Mouse (Mus musculus) frontal cortex, adult 2 months (tissue): ENCODE measurements around the gene Ubr4. TPM values are rescaled to one million over a fixed set of nuclear protein-coding genes. Genes with fewer than 3 reads are reported as not detected.

ENCODE experiments used
- DNase-seq, 2 experiments: peaks; one replicate each; pipeline ENCODE4 v3.0.0; 2022; ENCODE audit warnings: low spot score in 1 of 2; ENCODE audit errors: extremely low spot score in 1 of 2
- polyA plus RNA-seq: library from polyadenylated mRNA; depleted of rRNA; stranded (reverse); fragments of >200 nt; gene quantifications from 2 replicates; pipeline ENCODE4 v1.2.3, GENCODE M21; 2012

The Ubr4 gene
- polyA plus RNA-seq, 1 experiment = 186 TPM

DNA sequence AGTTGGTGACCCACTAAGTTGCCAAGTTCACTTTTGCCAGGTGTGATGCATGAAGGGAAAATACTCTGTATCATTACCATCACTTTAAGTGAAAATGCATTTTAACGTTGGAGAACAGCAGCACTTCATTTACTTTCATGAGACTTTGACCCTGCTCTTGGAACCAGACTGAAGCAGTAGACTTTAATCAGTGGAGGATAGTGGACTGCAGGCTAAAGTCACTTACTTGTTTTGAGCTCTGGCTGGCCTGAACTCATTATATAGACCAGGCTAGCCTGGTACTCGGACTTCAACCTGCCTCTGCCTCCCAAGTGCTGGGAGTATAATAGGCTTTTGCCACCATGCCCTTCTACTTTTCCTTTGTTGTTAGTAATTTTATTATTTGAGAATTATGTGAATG, 70.9 kb downstream of the Ubr4 start:
- no peak for DNase-seq

DNA sequence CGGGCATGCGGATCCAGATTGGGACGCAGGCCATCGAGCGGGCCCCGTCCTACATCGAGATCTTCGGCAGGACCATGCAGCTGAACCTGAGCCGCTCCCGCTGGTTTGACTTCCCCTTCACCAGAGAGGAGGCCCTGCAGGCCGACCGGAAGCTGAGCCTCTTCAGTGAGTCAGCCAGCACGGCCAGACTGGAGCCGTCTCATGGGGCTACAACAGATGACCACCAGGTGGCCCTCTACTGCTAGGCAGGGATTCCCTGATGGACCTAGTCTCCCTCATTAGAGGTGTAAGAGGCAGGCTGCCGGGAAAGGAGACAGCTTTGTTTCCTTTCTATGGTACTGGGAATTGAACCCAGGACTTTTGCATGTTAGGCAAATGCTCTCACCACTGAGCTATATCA, 77.8 kb downstream of the Ubr4 start:
- DNase-seq = peak; percentile 50 to 80

DNA sequence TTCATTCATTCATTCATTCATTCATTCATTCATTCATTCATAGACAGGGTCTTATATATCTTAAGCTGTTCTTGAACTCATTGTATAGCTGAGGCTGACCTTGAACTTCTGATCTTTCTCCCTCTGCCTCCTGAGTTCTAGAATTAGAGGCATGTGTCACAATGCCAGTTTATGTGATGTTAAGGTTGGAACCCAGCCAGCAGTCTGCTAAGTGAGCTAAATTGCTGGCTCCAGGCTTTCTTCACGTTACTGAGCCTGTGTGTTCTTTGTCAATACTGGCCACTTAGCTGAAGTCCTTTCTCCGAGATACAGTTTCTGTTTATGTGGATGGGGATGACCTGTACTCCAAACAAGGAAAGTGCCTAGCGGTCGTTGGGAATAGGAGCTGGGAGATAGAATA, 78.5 kb downstream of the Ubr4 start:
- no peak for DNase-seq

DNA sequence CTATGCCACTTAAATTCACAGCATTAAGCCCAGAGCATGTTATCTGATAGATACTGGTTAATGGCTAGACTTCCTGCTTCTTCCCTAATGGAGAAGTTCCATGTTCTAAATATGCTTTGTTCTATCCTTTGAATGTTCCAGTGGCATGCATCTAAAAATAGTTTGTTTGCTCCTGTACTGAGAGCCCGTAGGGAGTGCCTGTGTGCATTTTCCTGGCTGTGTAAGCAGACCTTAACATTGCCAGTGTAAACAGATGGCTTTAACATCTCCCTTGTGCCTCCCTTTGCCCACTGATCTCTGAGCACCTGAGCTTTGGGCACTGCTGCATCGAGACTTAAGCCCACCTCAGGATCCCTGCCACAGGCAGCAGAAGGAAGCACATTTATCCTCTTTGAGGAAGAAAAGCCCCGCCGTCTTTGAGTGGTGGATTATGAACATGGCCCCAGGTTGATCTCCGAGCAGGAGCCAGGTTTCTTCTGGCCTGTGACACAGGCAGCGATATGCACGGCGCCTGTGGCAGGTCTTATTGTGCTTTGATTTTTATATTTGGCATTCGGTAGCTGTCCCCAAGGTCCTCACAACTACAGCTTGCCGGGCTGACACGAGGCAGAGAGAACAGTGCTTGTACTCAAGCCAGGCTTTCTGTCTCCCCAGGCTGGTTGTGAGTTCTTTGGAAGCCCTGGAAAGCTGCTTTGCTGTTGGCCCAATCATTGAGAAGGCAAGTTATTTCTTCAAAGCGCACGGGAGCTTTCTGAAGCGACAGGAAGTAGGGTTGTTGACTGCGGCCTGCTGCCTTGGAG, 80.8 kb downstream of the Ubr4 start:
- DNase-seq = peak in 1 of 2 experiments; percentile 16

DNA sequence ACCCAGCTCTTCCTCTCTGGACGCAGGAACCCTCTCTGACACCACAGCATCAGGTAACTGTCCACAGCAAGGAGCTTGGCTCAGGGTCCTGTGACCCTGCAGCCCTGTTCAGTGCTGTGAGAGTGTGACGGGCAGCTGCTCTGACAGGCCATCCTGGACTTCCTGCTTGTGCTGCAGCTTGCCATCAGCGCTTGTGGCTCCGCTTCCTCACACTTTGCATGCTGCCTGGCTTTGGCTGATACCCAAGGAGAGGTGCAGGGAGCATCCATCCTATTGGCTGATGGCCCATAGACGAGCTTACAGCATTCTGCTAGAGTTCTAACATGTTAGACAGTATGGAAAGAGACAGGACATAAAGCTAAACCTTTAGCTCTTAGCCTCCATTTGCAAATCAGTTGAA, 88.8 kb downstream of the Ubr4 start:
- no peak for DNase-seq

DNA sequence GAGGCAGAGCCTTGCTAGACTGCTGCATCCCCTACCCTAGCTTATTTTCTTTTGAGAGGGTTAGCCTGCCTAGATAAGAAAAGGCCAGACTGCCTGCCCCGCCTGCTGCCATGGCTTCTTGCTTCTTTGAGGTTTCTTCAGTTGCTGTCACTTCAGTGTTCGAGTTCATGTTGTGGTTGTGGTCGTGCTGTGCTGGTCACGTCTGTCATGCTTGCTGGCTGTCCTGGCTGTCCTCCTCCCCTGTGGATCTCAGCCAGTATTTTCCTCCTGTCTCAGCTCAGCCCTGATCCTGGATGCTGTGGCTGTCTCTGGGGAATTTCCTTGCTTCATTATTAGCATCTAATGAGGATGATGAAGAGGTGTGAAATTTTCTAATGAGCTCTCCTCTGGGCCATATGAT, 89.4 kb downstream of the Ubr4 start:
- no peak for DNase-seq

DNA sequence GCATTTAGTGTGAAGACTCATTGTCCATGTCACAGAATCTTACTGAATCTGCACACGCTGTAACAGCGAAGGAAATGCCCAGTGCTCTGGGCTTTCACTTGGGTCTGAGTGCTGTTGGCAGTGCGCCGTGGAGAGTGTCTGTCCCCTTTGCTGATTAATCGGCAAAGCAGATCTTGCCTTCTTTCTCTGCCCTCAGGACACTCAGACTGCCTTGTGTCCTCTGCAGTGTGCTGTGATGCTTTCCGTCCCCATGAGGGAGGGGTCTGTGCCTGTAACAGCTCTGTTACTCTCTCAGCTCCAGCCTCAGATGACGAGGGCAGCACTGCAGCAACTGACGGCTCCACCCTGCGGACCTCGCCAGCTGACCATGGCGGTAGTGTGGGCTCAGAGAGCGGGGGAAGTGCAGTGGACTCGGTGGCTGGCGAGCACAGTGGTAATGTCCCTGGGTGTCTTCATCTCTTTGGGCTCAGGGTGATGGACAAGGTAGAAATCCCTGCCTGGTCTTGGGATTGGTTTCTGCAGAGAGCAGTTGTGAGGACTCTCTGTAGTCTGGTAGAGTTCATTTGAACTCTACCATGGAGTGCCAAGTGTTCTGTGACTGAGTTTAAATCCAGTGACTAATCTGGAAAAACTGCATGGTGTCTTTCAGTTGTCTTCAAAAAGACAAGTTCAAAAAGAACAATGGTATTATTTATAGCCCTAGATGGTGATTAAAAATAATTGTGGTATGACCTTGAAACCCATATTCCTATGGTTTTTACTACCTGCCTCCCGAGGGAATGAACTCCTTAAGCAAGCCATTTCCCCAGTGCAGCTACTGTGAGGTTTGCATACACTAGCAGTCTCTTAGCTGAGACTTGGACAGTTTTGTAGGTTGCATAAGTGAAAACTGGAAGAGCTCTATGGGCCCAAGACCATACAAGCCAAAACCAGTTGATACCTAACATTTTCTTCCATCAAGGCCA, 90.3 kb downstream of the Ubr4 start:
- no peak for DNase-seq

DNA sequence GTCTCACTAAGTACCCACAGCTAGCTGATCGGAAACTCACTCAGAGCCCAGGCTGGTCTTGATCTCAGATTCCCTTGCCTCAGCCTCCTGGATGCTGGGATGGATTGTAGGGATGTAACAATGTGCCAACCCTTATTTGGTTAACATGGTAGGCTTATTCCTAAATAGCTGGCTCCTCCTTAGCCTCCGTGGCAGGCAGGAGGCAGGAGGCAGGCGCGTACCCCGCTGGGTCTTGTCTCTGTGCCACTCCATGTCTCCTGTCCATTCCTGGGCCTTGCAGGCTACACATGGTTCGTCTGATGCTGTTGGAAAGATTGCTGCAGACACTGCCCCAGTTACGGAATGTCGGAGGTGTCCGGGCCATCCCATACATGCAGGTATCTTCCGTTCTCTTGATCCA, 91.9 kb downstream of the Ubr4 start:
- no peak for DNase-seq

DNA sequence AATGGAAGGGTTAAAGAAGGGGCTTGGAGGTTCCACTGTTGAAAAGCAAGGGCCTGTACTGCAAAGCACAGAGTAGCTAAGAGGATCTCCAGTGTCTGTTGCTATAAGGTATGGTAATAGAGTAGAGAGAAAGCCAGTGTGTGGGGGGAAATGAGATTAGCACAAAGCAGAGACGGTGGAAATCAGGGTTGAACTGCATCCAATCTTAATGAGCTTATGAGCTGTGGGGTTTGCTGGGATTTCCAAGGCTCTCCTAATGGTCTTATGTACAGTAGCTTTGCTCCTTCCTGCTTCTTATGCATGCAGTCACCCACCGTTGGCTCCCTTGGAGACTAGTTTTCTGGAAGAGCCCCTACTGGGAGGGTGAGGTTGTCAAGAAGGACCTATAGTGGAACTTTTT, 93.8 kb downstream of the Ubr4 start:
- no peak for DNase-seq

DNA sequence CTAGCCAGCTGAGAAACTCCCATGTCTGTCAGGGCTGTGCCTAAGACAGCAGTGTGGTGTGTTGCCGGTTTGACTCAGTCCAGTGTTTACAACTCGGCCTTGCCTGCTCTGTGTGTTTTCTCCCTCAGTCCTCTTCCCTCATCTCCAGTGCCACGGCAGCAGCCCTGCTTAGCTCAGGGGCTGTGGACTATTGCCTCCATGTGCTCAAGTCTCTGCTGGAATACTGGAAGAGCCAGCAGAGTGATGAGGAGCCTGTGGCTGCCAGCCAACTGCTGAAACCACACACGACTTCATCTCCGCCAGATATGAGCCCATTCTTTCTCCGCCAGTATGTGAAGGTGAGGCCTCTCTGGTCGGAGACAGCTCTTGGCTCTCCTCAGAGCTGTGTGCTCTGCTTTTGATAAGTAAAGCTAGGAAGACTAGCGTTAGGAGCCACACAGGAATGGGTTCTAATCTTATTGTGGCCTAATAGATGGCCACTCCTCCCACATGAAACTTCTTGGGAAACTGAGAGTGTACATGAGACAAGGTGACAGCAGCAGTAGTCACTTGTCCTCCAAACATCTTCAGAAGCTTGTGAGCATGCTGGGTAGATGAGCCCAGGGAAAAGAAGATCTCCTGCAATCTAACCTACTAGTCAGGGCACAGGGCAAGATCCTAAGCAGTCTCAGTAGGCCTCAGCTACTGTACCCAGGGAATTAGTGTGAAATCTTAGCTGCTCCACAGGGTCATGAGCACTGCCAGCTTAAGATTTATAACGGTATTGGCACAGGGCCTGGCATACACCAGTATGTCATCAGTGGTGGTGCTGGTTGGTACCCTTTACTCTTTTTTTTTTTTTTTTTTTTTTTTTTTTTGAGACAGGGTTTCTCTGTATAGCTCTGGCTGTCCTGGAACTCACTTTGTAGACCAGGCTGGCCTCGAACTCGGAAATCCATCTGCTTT, 94.6 kb downstream of the Ubr4 start:
- DNase-seq = no peak

DNA sequence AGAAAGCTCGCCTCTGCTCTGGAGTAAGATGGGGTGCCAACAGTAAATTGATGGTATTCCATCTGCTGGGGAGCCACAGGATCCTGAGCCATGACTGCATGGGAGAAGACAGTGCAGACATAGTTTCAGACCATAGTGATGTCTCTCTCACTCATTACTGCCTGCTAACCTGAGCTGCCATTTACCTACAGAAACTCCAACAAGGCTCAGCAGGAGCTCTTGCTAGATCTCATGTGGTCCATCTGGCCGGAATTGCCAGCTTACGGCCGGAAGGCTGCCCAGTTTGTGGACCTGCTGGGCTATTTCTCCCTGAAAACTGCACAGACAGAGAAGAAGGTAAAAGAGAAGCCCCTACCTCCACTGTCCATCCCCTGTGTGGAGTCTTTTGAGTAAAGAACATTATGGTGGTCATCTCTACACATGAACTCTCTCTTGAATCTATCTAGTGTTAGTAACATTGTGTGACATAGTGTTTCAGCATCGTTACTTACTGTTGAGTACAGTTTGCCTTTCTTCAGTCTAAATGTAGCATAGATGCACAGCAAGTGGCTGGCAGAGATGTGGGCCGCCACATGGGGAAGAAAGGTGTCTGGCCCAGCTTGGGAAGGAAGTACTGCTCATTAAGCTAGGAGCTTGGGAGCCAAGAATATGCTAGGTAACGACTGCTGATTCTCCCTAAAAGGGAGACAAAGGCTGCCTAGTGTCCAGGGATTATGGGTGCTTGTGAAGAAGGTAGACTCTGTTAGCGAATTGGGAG, 100.7 kb downstream of the Ubr4 start:
- no peak for DNase-seq

DNA sequence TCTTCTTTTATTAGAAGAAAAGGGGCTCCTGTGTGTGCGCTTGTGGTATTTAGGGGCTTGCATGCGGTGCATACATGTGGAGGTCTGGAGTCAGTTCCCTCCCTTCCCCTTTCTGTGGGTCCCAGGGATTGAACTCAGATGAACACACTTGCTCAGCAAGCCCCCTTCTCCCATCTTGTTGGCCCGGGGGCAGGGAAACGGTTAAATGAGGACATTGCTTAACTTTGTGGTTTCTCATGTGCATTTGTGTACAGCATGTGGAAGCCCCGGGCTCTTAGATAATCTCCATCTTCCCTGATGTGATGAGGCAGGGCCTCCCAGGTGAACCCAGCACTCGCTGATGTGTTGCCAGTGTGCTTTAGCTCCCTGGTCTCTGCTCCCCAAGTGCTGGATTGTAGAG, 101.9 kb downstream of the Ubr4 start:
- no peak for DNase-seq

DNA sequence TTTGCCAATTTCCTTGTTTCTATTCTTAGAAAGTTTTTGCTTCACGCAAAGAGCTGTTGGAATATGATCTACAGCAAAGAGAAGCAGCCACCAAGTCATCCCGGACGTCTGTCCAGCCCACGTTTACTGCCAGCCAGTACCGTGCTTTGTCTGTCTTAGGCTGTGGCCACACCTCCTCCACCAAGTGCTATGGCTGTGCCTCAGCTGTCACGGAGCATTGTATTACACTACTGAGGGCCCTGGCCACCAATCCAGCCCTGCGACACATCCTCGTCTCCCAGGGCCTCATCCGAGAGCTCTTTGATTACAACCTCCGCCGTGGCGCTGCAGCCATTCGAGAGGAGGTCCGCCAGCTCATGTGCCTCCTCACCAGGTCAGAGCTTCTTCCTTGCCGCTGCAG, 107.6 kb downstream of the Ubr4 start:
- DNase-seq = no peak

DNA sequence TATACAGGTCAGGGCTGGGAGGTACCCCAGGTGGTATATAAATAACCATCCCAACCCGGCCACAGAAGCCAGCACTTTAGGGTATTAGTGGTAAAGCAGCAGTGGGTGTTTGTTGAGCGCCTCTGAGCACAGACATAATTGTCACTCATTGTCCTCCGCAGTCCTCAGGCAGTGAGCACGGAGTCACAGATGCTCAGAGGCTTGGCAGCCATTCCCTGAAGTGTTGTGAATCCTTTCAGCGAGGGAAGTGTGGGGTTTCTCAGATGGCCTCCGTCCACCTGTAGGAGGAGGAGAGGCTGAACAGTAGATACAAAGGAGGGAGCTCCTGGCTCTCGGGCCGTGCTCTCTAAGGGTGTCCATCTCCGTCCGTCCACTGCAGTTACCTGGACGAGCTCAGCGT, 111.8 kb downstream of the Ubr4 start:
- peak in 1 of 2 experiments; percentile 34 for DNase-seq

DNA sequence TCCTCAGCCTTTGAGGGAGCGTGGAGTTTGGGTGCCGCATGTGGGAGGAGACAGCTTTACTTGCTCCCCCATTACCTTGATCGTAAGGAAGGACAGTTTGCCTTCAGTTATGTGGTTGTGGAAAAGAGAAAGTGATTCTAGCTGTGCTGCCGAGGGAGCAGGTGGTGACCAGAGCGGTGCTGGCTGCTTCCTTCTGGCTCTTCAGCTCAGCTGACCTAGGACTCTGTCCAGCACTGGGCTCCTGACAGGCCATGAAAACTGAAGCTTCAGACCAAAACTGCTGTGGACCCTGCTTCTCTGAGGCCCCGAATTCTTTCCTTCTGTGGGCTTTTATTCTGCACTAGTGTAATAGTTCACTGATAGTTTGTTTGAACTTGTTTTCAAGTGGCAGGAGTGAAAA, 114.1 kb downstream of the Ubr4 start:
- no peak for DNase-seq

DNA sequence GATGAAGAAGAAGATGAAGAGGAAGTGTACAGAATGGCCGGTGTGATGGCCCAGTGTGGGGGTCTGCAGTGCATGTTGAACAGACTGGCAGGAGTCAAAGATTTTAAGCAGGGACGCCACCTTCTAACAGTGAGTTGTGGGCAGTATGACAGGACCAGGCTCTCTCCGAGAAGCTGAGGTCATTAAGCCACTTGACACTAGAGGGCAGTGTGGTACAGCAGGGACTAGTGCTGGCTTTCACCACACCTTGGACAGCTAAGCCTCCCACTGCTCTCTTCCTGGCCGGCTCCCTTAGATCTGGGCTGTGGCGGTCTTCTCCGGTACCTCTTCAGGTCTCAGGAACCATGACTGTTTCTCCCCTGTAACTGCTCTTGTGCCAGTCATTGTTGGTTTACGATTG, 117.8 kb downstream of the Ubr4 start:
- peak in 1 of 2 experiments; percentile 94 for DNase-seq

DNA sequence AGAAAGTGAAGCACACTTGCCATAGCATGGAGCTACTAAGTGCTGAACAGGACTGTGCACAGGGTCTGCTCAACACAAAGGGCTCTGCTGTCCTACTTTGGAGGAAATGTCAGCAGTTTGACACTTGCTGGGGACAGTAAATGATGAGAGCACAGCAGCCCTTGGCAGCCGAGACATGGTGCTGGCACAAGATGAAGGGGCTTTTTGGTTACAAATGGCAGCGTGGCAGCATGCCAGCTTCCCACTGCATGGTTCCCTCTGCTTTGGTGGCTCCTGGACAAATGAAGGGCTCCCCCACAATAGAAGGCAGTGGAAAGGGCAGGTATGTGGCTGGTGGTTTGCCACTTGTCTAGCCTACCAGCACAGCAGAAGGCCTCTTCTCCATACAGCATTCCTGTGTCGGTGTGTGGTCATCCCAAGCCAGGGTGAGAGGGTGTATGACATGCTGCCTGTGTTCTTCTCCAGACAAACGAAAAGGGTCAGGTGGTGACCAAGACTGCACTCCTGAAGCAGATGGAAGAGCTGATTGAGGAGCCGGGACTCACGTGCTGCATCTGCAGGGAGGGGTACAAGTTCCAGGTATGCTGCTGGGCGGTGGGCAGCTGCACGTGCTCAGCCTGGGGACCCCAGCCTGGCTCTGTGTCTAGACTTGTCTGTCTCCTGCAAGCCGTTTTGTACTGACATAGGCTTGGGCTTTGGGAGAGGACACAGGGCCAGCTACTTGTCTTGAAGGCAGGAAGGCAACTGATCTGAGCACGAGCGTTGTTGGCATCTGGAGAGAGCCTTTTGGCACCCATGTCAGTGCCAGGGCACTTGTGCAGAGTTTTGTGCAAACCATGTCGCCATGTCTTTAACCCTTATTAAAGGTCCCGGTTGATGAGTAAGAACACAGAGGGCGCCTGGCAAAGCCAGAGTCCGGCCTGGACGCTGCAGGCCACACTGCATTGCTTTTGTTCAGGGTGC, 124.5 kb downstream of the Ubr4 start:
- peak in 1 of 2 experiments; percentile 38 for DNase-seq

DNA sequence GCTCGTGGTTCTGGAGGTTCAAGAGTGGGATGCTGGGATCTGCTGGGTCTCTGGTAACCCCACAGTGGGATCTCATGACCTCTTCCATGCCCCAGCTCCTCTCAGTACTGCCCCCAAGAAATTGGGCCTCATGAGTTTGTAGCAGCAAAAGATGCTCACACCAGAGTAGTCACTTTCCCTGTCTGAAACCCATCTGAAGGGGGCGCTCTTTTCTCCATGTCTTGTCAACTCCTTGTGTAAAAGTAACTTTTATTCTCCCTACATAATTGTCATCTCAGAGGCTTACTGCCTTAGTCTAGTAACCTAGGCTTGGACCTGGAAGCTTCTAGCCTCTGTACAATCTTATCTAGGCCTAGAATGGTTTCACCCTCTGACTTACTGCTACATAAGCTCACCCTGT, 125.6 kb downstream of the Ubr4 start:
- peak in 1 of 2 experiments; percentile 31 for DNase-seq

DNA sequence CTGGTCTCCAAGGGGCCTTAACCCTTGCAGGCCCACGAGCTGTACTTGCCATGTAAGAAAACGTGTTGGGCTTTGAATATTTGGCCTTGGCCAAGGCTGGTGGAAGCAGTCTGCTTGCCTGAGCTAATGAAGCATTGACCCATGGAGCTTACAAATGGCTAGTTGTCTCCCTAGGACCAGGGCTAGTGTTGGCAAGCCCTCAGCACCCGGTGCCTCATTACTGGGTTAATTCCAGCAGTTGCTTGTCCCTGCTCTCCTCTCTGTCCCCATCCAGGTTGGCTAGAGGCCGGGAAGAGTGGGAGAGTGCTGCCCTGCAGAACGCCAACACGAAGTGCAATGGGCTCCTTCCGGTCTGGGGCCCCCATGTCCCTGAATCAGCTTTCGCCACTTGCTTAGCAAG, 126.8 kb downstream of the Ubr4 start:
- DNase-seq = peak in 1 of 2 experiments; percentile 42
